In the genomic region with DNA sequence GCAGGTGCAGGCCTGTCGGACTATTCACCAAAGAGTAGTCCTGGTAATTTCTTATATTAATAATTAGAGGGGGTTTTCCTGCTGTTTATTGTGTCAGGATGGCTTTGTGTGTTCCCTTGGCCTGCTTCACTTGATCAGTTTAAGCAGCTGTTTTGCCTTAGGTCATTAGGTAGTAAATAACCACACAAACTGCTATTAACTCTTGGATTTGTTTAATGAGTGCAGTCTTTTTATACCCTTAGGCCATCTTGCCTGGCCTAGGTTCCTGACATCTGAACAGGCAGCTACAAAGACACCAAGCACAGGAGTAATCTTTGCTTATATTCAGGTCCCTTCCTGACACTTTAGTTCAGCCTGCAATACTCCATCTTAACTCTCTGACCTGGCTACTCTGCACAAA, we compare ENCODE assay signal across 22 mouse cellular contexts.
DNase-seq lines count a peak whose midpoint lies in the region; ATAC-seq and TF ChIP-seq lines count a peak whose summit lies in the region.
"Had no signal": no experiment of that assay in that cellular context is flagged by ENCODE, and none has a peak within 500 bp of the region (broad histone marks: within the 10 kb centered on the region; RNA-seq: fewer than 3 reads in every experiment).

No protein-coding gene starts in this region.

- H3K27ac ChIP-seq in limb, embryonic 11.5 days (replicated peaks; ENCODE audit: low read depth, low read length), result 0 out of 2 replicates have a peak overlapping the region, but pooled peaks have one; percentile 42
- H3K27ac ChIP-seq: embryonic facial prominence, embryonic 13.5 days; forebrain, embryonic 10.5 days; midbrain, embryonic 12.5 days had no signal

- in situ Hi-C loops in Patski (cut with MboI; ENCODE audit: low pct_unique_long_range_greater_than_20kb), result no loop called here

- CTCF ChIA-PET in Patski (lab: Charles Lee), result interaction anchor here (0.8 to 3.1 kb wide), 7 partner anchors 11 to 68 kb away, joined by 3 to 8 read pairs (median 4); no protein-coding TSS in a partner anchor

- H3K9me3 ChIP-seq in limb, embryonic 11.5 days (ENCODE audit: control insufficient read depth, low read length), result no peaks in the 10 kb centered on the region
- H3K9me3 ChIP-seq: embryonic facial prominence, embryonic 13.5 days; forebrain, embryonic 10.5 days; midbrain, embryonic 12.5 days had no signal

- WGBS in limb, embryonic 11.5 days, result 13% methylated on average over 1 of the region's 1 CpGs

- no peaks in the 10 kb centered on the region for H3K27me3 ChIP-seq in Patski
- H3K27me3 ChIP-seq in limb, embryonic 11.5 days (ENCODE audit: control insufficient read depth, insufficient read depth, low read length), result no peaks in the 10 kb centered on the region
- H3K27me3 ChIP-seq: CH12.LX; embryonic facial prominence, embryonic 13.5 days; midbrain, embryonic 12.5 days had no signal

- H3K4me2 ChIP-seq in limb, embryonic 11.5 days (ENCODE audit: low read depth, severe bottlenecking), result no peak overlapping the region
- H3K4me2 ChIP-seq: embryonic facial prominence, embryonic 13.5 days; midbrain, embryonic 12.5 days had no signal

- H3K36me3 ChIP-seq in limb, embryonic 11.5 days (ENCODE audit: control insufficient read depth, insufficient read depth, low read length), result no peaks in the 10 kb centered on the region
- H3K36me3 ChIP-seq: embryonic facial prominence, embryonic 13.5 days; forebrain, embryonic 10.5 days; midbrain, embryonic 12.5 days had no signal

- DNase-seq in embryo, embryonic 11 days, result peak; percentile 28
- DNase-seq in embryo, embryonic 10 days (ENCODE audit: low spot score), result no peak
- DNase-seq in kidney, adult 9 months, result peak; percentile 26
- DNase-seq in kidney, adult 18-20 months, result no peak
- DNase-seq in Patski (ENCODE audit: low read depth, low spot score), result peak; percentile 56
- no peak for DNase-seq in limb, embryonic 11.5 days (ENCODE audit: low spot score)
- no peak for DNase-seq in spleen, postnatal 4 days (ENCODE audit: low spot score in 2 of 2)
- no peak for DNase-seq in embryo, embryonic 10.5 days (ENCODE audit: low spot score)
- DNase-seq: adrenal gland, postnatal 14 days; cerebellum, postnatal 25 days; kidney, postnatal 4 days; left cerebral cortex, postnatal 4 days; liver, postnatal 0 days; lung, postnatal 4 days; right cerebral cortex, adult 18-20 months; spleen, adult 18-20 months; thymus, postnatal 25 days had no signal

- ATAC-seq in Patski, result peak; percentile 68
- no peak for ATAC-seq in limb, embryonic 11.5 days (ENCODE audit: insufficient number of reproducible peaks, low FRiP score, low TSS enrichment, low read depth)
- ATAC-seq: inflammation-experienced regulatory T-cells, adult 6 months; liver, postnatal 0 days had no signal

- POLR2A ChIA-PET in Patski (lab: Charles Lee), result interaction anchor here (1.5 kb wide), 1 partner anchor 15 kb away, joined by 5 read pairs; no protein-coding TSS in a partner anchor

- H3K4me3 ChIP-seq in limb, embryonic 11.5 days (ENCODE audit: low read depth, low read length), result no peak overlapping the region
- H3K4me3 ChIP-seq: embryonic facial prominence, embryonic 13.5 days; forebrain, embryonic 10.5 days; midbrain, embryonic 12.5 days had no signal

- TF ChIP-seq CTCF in Patski (IDR thresholded peaks at IDR 0.05), result no peak

- H3K9ac ChIP-seq in limb, embryonic 11.5 days (ENCODE audit: low read length), result no peak overlapping the region
- H3K9ac ChIP-seq: embryonic facial prominence, embryonic 13.5 days; liver, postnatal 0 days; midbrain, embryonic 12.5 days had no signal

- peaks cover 14% of the 10 kb centered on the region for H3K4me1 ChIP-seq in limb, embryonic 11.5 days (ENCODE audit: control insufficient read depth, insufficient read depth, low read length)
- H3K4me1 ChIP-seq: midbrain, embryonic 12.5 days had no signal

Comparison
In these comparisons a context has a peak if more than half of its experiments do, and no peak if none do; other contexts are left out.
1. DNase-seq: peak in embryo, embryonic 11 days (single experiment), kidney, adult 9 months (single experiment) and Patski (single experiment); none in embryo, embryonic 10 days (single experiment), kidney, adult 18-20 months (single experiment), limb, embryonic 11.5 days (single experiment), spleen, postnatal 4 days (0 of 2) and embryo, embryonic 10.5 days (single experiment).